8 mouse cellular contexts compared by ENCODE assay signal in the genomic region with DNA sequence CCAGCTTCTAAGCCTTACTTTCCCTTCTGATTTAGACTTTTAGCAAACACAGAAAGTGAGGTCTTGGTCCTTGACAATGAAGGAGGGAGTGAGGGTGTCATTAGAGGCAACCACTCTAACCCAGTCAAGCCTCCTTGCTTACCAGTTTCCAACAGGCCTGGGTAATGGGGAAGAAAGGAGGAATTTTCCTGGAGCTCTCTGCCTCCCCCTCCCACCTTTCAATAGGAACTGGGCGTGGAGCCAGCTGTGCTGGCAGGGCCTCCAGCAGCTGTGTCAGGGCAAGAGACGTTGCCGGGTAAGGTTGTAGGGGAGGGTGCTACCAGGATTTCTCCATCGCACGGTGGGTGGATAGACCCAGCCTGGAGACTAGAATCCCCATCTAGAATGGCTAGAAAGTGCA. TPM values are rescaled to one million over a fixed set of nuclear protein-coding genes. Genes with fewer than 3 reads are reported as not detected.
A peak's percentile ranks its signal among the peaks of the same experiment; 100 is the strongest.
DNase-seq lines count a peak whose midpoint lies in the region; ATAC-seq lines count a peak whose summit lies in the region.

No protein-coding gene starts in this region.

- ATAC-seq in megakaryocyte, adult 5-6 weeks (ENCODE audit: poor library complexity, severe bottlenecking) = no peak

- intact Hi-C loops in left cerebral cortex, postnatal 10 days (cut with DNase I) = no loop called here

- peak; percentile 60 for DNase-seq in adrenal gland, adult 2 months
- DNase-seq in adrenal gland, adult 18-20 months (ENCODE audit: low spot score in 2 of 2) = no peak
- DNase-seq in left cerebral cortex, postnatal 10 days (ENCODE audit: extremely low spot score in 1 of 2, low spot score in 2 of 2) = peak; percentile 44 to 77
- DNase-seq in left cerebral cortex, adult 9 months (ENCODE audit: low spot score in 2 of 2) = no peak
- DNase-seq in gastrocnemius, postnatal 10 days = peak; percentile 83
- peak; percentile 81 for DNase-seq in lung, postnatal 10 days
- no peak for DNase-seq in liver

RNA-seq across cellular contexts. Expression of a gene that starts 0.7 kb away (rescaled TPM):
- under 1 TPM; 0.48 to 0.52 TPM for total RNA-seq in adrenal gland, adult 2 months (2021)
- 0.17 and 0.30 TPM in 2 replicates for polyA plus RNA-seq in adrenal gland, adult 2 months (2012; rRNA removed)
- 1 to 10 TPM in 1 of 2 experiments, not detected in 1; 1.2 TPM for total RNA-seq in adrenal gland, adult 18-20 months (2021)
- under 1 TPM; 0.81 to 0.83 TPM for total RNA-seq in left cerebral cortex, postnatal 10 days (2021)
- 100 to 1,000 TPM; 423 to 469 TPM for total RNA-seq in gastrocnemius, postnatal 10 days (2021)
- 1.1 and 4.4 TPM in 2 replicates for total RNA-seq in megakaryocyte, adult 5-6 weeks (2015)
- total RNA-seq in megakaryocyte, adult 5-6 weeks (2017) = not detected in 2 replicates

RNA-seq across cellular contexts. Expression of a gene that starts 8.8 kb away (rescaled TPM):
- 10 to 100 TPM; 33.4 to 37.0 TPM for total RNA-seq in adrenal gland, adult 2 months (2021)
- polyA plus RNA-seq in adrenal gland, adult 2 months (2012; rRNA removed) = 17.6 and 18.6 TPM in 2 replicates
- 10 to 100 TPM; 25.6 to 33.4 TPM for total RNA-seq in adrenal gland, adult 18-20 months (2021)
- total RNA-seq in left cerebral cortex, postnatal 10 days (2021) = 10 to 100 TPM; 30.5 to 36.6 TPM
- total RNA-seq in gastrocnemius, postnatal 10 days (2021) = 10 to 100 TPM; 35.5 to 40.8 TPM
- total RNA-seq in megakaryocyte, adult 5-6 weeks (2015) = 51.3 and 61.3 TPM in 2 replicates
- 68.0 and 72.8 TPM in 2 replicates for total RNA-seq in megakaryocyte, adult 5-6 weeks (2017)

RNA-seq across cellular contexts. Expression of a gene that starts 8.9 kb away (rescaled TPM):
- total RNA-seq in adrenal gland, adult 2 months (2021) = 1 to 10 TPM; 7.1 to 9.0 TPM
- 3.7 and 4.7 TPM in 2 replicates for polyA plus RNA-seq in adrenal gland, adult 2 months (2012; rRNA removed)
- total RNA-seq in adrenal gland, adult 18-20 months (2021) = 1 to 10 TPM; 6.6 to 7.8 TPM
- 10 to 100 TPM; 23.2 to 23.5 TPM for total RNA-seq in left cerebral cortex, postnatal 10 days (2021)
- 1 to 10 TPM; 6.0 to 6.7 TPM for total RNA-seq in gastrocnemius, postnatal 10 days (2021)
- total RNA-seq in megakaryocyte, adult 5-6 weeks (2015) = 3.3 and 3.8 TPM in 2 replicates
- 4.4 and 5.0 TPM in 2 replicates for total RNA-seq in megakaryocyte, adult 5-6 weeks (2017)

RNA-seq across cellular contexts. Expression of a gene that starts 14.2 kb away (rescaled TPM):
- 10 to 100 TPM; 52.4 to 64.0 TPM for total RNA-seq in adrenal gland, adult 2 months (2021)
- polyA plus RNA-seq in adrenal gland, adult 2 months (2012; rRNA removed) = 82.4 and 83.0 TPM in 2 replicates
- total RNA-seq in adrenal gland, adult 18-20 months (2021) = 10 to 100 TPM; 45.8 to 59.5 TPM
- total RNA-seq in left cerebral cortex, postnatal 10 days (2021) = 10 to 100 TPM; 41.6 to 43.7 TPM
- total RNA-seq in gastrocnemius, postnatal 10 days (2021) = 10 to 100 TPM; 41.0 to 49.1 TPM
- total RNA-seq in megakaryocyte, adult 5-6 weeks (2015) = 33.6 and 37.3 TPM in 2 replicates
- 74.0 and 77.3 TPM in 2 replicates for total RNA-seq in megakaryocyte, adult 5-6 weeks (2017)

RNA-seq across cellular contexts. Expression of a gene that starts 17.2 kb away (rescaled TPM):
- total RNA-seq in adrenal gland, adult 2 months (2021) = 1 to 10 TPM; 2.0 to 2.2 TPM
- 3.7 and 4.9 TPM in 2 replicates for polyA plus RNA-seq in adrenal gland, adult 2 months (2012; rRNA removed)
- total RNA-seq in adrenal gland, adult 18-20 months (2021) = 1 to 10 TPM; 3.0 to 4.5 TPM
- 1 to 10 TPM; 2.7 to 2.8 TPM for total RNA-seq in left cerebral cortex, postnatal 10 days (2021)
- 1 to 10 TPM; 1.8 to 2.3 TPM for total RNA-seq in gastrocnemius, postnatal 10 days (2021)
- 77.5 and 85.2 TPM in 2 replicates for total RNA-seq in megakaryocyte, adult 5-6 weeks (2015)
- 103 and 115 TPM in 2 replicates for total RNA-seq in megakaryocyte, adult 5-6 weeks (2017)

Comparison
In these comparisons a context has a peak if more than half of its experiments do, and no peak if none do; other contexts are left out.
1. DNase-seq: peak in adrenal gland, adult 2 months (single experiment), left cerebral cortex, postnatal 10 days (2 of 2), gastrocnemius, postnatal 10 days (single experiment) and lung, postnatal 10 days (single experiment); none in adrenal gland, adult 18-20 months (0 of 2), left cerebral cortex, adult 9 months (0 of 2) and liver (single experiment).
2. RNA of a gene that starts 0.7 kb away (total RNA-seq): 423 to 469 TPM in gastrocnemius, postnatal 10 days; 1.2 TPM in adrenal gland, adult 18-20 months, 1.1 to 4.4 TPM in megakaryocyte, adult 5-6 weeks, 0.81 to 0.83 TPM in left cerebral cortex, postnatal 10 days and 0.48 to 0.52 TPM in adrenal gland, adult 2 months; every median in the first group is over 10 times any median in the second.